Mouse (Mus musculus): ENCODE results near the gene Gm37240. TPM values are rescaled to one million over a fixed set of nuclear protein-coding genes. Genes with fewer than 3 reads are reported as not detected.

Gene Gm37240
- polyA plus RNA-seq, 1 experiment from 2014 or later = not detected

GRCm38 (mm10) chr3:85480638-85481037 lies 406.7 kb downstream of the Gm37240 start:
- Histone ChIP-seq H3K4me3 (no peak overlapping the region), H3K36me3 (no peaks in the 10 kb centered on the region), H3K27ac (replicated peaks) (no peak overlapping the region), H3K4me2 (no peak overlapping the region), H3K9ac (no peak overlapping the region), H3K9me3 (no peaks in the 10 kb centered on the region), H3K4me1 (replicated peaks) (0 out of 2 replicates have a peak, but pooled peaks cover 3% of the 10 kb centered on the region), H3K27me3 (no peaks in the 10 kb centered on the region)
- no peak for ATAC-seq (ENCODE audit: low read depth)
- WGBS = 90% methylated on average over 1 of the region's 1 CpGs

- Histone ChIP-seq H3K9me3 (no peaks in the 10 kb centered on the region), H3K27me3 (no peaks in the 10 kb centered on the region), H3K4me2 (no peak overlapping the region), H3K4me1 (replicated peaks) (no peaks in the 10 kb centered on the region), H3K36me3 (no peaks in the 10 kb centered on the region), H3K4me3 (no peak overlapping the region), H3K27ac (replicated peaks) (no peak overlapping the region), H3K9ac (no peak overlapping the region)
- WGBS = 90% methylated on average over 8 of the region's 8 CpGs
- no peak for ATAC-seq (ENCODE audit: low read depth)
These were observed 408.6 kb downstream of the Gm37240 start for GRCm38 (mm10) chr3:85478731-85479130.

GRCm38 (mm10) chr3:85469711-85470110 lies 417.6 kb downstream of the Gm37240 start:
- WGBS = 83% methylated on average over 6 of the region's 6 CpGs
- H3K27me3 ChIP-seq = no peaks in the 10 kb centered on the region
- no peak overlapping the region for H3K27ac ChIP-seq (replicated peaks)
- no peaks in the 10 kb centered on the region for H3K9me3 ChIP-seq
- H3K4me1 ChIP-seq (replicated peaks) = no peaks in the 10 kb centered on the region
- no peak overlapping the region for H3K9ac ChIP-seq
- no peak overlapping the region for H3K4me2 ChIP-seq
- no peak overlapping the region for H3K4me3 ChIP-seq
- H3K36me3 ChIP-seq = no peaks in the 10 kb centered on the region
- ATAC-seq (ENCODE audit: low read depth) = no peak

DNA sequence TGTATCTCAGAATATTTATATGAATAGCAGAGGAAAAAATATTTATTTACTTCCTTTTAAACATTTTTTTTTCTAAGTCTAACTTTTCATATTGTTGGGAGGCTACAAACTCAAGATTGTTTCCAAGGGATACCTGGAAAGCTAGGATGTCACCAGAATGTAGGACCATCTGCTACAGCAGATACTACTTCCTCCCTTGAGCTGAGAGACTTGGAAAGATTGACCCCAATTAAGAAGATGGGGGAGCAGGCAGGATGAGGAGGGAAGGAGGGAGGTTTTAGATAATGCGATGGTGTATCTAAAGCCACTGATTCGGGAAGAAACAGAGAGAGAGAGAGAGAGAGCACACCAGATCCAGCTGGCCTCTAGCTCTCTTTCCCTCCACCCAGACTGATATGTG lies 418.3 kb downstream of the Gm37240 start:
- no peaks in the 10 kb centered on the region for H3K27me3 ChIP-seq
- H3K9me3 ChIP-seq = no peaks in the 10 kb centered on the region
- ATAC-seq (ENCODE audit: low read depth) = no peak
- no peaks in the 10 kb centered on the region for H3K4me1 ChIP-seq (replicated peaks)
- H3K4me2 ChIP-seq = no peak overlapping the region
- no peak overlapping the region for H3K27ac ChIP-seq (replicated peaks)
- no peak overlapping the region for H3K4me3 ChIP-seq
- WGBS = 86% methylated on average over 2 of the region's 2 CpGs
- H3K9ac ChIP-seq = no peak overlapping the region
- H3K36me3 ChIP-seq = no peaks in the 10 kb centered on the region

- H3K9ac ChIP-seq = no peak overlapping the region
- no peak for ATAC-seq (ENCODE audit: low read depth)
- H3K4me1 ChIP-seq (replicated peaks) = no peaks in the 10 kb centered on the region
- no peak overlapping the region for H3K27ac ChIP-seq (replicated peaks)
- H3K27me3 ChIP-seq = no peaks in the 10 kb centered on the region
- H3K36me3 ChIP-seq = no peaks in the 10 kb centered on the region
- no peak overlapping the region for H3K4me2 ChIP-seq
- WGBS = 87% methylated on average over 10 of the region's 10 CpGs
- H3K4me3 ChIP-seq = no peak overlapping the region
- no peaks in the 10 kb centered on the region for H3K9me3 ChIP-seq
These were observed 421.9 kb downstream of the Gm37240 start for GRCm38 (mm10) chr3:85465283-85466025.

DNA sequence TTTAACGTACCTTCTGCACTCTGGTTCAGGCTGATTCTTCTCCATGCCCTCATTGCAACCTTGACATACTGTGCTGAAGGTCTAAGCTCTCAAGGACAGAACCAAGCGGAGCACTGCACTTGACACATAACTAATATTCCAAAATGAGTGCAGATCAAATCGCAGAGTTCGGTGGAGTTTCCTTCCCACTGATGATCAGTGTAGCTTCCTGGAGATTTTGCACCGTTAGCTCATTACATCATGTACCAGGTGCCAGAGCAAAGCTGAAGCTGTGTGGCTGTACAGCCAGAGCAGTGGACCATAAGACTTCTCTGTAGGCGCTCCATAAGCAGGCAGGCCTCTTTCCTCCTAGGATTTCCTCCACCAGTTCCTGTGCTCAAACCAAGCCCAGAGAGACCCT lies 427.3 kb downstream of the Gm37240 start:
- ATAC-seq (ENCODE audit: low read depth) = no peak
- no peak overlapping the region for H3K9ac ChIP-seq
- no peaks in the 10 kb centered on the region for H3K4me1 ChIP-seq (replicated peaks)
- no peak overlapping the region for H3K4me3 ChIP-seq
- 91% methylated on average over 6 of the region's 6 CpGs for WGBS
- no peaks in the 10 kb centered on the region for H3K36me3 ChIP-seq
- no peaks in the 10 kb centered on the region for H3K27me3 ChIP-seq
- H3K9me3 ChIP-seq = no peaks in the 10 kb centered on the region
- H3K4me2 ChIP-seq = no peak overlapping the region
- no peak overlapping the region for H3K27ac ChIP-seq (replicated peaks)

DNA sequence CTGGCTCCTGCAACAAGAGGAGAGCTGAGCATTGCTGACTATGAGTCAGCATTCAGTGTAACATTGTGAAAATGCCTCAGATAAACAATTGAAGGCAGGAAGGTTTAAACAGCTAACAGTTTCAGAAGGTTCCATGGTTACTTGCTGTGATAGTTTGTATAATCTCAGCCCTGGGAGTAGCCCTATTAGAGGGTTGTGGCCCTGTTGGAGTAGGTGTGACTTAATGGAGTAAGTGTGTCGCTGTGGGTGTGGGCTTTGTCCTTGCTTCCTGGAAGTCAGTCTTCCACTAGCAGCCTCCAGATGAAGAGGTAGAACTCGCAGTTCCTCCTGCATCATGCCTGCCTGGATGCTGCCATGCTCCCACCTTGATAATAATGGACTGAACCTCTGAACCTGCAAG lies 430.3 kb downstream of the Gm37240 start:
- Histone ChIP-seq H3K4me2 (no peak overlapping the region), H3K27ac (replicated peaks) (no peak overlapping the region), H3K4me3 (no peak overlapping the region), H3K4me1 (replicated peaks) (no peaks in the 10 kb centered on the region), H3K36me3 (no peaks in the 10 kb centered on the region), H3K9ac (no peak overlapping the region), H3K9me3 (no peaks in the 10 kb centered on the region), H3K27me3 (no peaks in the 10 kb centered on the region)
- no peak for ATAC-seq (ENCODE audit: low read depth)
- 91% methylated on average over 2 of the region's 2 CpGs for WGBS

- H3K27ac ChIP-seq (replicated peaks) = no peak overlapping the region
- no peak for ATAC-seq (ENCODE audit: low read depth)
- peaks cover 5% of the 10 kb centered on the region; the same call in 1 of the 2 replicates for H3K4me1 ChIP-seq (replicated peaks)
- 77% methylated on average over 3 of the region's 3 CpGs for WGBS
- H3K36me3 ChIP-seq = no peaks in the 10 kb centered on the region
- no peaks in the 10 kb centered on the region for H3K27me3 ChIP-seq
- no peaks in the 10 kb centered on the region for H3K9me3 ChIP-seq
- H3K9ac ChIP-seq = no peak overlapping the region
- H3K4me2 ChIP-seq = no peak overlapping the region
- H3K4me3 ChIP-seq = no peak overlapping the region
These were observed 431.9 kb downstream of the Gm37240 start for GRCm38 (mm10) chr3:85455453-85455852.

DNA sequence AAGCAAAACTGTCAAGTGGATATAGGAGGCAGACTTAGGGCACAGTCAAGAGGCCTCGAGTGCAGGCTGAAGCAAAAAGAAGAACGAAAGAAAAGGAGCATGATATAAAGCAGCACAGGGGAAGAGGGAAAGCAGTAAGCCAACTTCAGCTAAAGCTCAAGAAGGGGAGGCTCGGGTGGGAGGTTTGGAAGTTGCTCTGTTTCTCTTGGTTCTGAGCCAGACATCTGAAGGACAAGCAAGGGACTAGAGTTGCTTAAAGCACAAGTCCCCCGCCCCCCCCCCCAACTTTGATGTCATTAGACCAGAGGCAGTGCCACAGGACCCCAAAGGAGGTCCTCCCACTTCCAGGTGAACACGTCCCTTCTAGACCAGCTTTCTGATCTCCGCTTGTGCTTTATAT lies 433.3 kb downstream of the Gm37240 start:
- no peaks in the 10 kb centered on the region for H3K36me3 ChIP-seq
- no peak overlapping the region for H3K4me3 ChIP-seq
- no peak overlapping the region for H3K4me2 ChIP-seq
- peaks cover 5% of the 10 kb centered on the region; the same call in 1 of the 2 replicates for H3K4me1 ChIP-seq (replicated peaks)
- H3K27ac ChIP-seq (replicated peaks) = no peak overlapping the region
- no peak overlapping the region for H3K9ac ChIP-seq
- no peak for ATAC-seq (ENCODE audit: low read depth)
- WGBS = 84% methylated on average over 6 of the region's 6 CpGs
- H3K27me3 ChIP-seq = no peaks in the 10 kb centered on the region
- H3K9me3 ChIP-seq = no peaks in the 10 kb centered on the region

GRCm38 (mm10) chr3:85449461-85449860 lies 437.9 kb downstream of the Gm37240 start:
- Histone ChIP-seq H3K36me3 (no peaks in the 10 kb centered on the region), H3K4me2 (no peak overlapping the region), H3K9ac (no peak overlapping the region), H3K4me3 (no peak overlapping the region), H3K27ac (replicated peaks) (no peak overlapping the region), H3K9me3 (no peaks in the 10 kb centered on the region), H3K4me1 (replicated peaks) (peaks cover 5% of the 10 kb centered on the region; the same call in 1 of the 2 replicates), H3K27me3 (no peaks in the 10 kb centered on the region)
- no peak for ATAC-seq (ENCODE audit: low read depth)
- 80% methylated on average over 4 of the region's 4 CpGs for WGBS

DNA sequence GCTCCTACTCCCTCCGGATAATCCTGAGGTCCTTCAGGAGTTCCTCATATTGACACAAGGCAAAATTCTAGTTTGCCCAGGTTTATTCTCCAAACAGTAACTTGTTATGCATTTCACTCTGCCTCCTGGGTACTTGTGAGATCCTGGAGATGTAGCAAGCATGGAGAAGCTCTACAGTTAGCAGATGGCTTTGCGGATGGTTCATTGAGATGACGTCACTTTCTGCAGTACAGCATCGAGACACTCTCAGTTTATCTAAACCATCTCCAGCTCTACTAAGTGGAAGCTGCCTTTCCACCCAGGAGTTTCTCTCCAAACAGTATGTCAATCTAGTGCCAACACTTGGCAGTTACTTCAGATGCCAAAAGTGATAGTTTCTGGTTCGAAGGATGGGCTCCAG lies 444.5 kb downstream of the Gm37240 start:
- no peak for ATAC-seq (ENCODE audit: low read depth)
- Histone ChIP-seq H3K9ac (no peak overlapping the region), H3K36me3 (no peaks in the 10 kb centered on the region), H3K27ac (replicated peaks) (no peak overlapping the region), H3K9me3 (no peaks in the 10 kb centered on the region), H3K4me1 (replicated peaks) (no peaks in the 10 kb centered on the region), H3K4me3 (no peak overlapping the region), H3K4me2 (no peak overlapping the region), H3K27me3 (no peaks in the 10 kb centered on the region)
- WGBS = 93% methylated on average over 5 of the region's 5 CpGs

- no peak overlapping the region for H3K27ac ChIP-seq (replicated peaks)
- H3K4me3 ChIP-seq = no peak overlapping the region
- no peaks in the 10 kb centered on the region for H3K36me3 ChIP-seq
- H3K9me3 ChIP-seq = no peaks in the 10 kb centered on the region
- 94% methylated on average over 8 of the region's 8 CpGs for whole genome bisulfite sequencing
- H3K4me1 ChIP-seq (replicated peaks) = no peaks in the 10 kb centered on the region
- no peak overlapping the region for H3K4me2 ChIP-seq
- no peaks in the 10 kb centered on the region for H3K27me3 ChIP-seq
- no peak for ATAC-seq (ENCODE audit: low read depth)
- no peak overlapping the region for H3K9ac ChIP-seq
These were observed 445.1 kb downstream of the Gm37240 start for GRCm38 (mm10) chr3:85442261-85442660.

DNA sequence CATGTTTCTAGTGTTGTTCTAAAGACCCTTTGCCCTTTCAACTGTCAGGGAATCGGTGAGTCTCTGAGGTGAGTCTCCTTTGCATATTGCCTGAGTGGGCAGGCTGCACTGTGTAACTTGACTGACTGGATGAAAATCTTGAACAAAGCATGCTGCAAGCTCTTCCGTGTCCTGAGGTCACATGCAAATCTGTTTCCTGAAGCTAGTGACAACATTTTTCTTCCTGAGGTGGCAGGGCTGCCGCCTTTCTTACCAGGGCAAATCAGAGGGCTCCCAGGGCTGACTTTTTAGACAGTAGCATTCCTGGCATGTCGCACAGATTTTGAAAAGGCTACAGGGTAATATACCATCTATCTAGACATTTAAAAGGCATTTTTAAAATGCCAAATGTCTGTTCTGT lies 451.9 kb downstream of the Gm37240 start:
- no peak for ATAC-seq (ENCODE audit: low read depth)
- H3K4me3 ChIP-seq = no peak overlapping the region
- no peaks in the 10 kb centered on the region for H3K9me3 ChIP-seq
- H3K4me2 ChIP-seq = no peak overlapping the region
- 39% methylated on average over 4 of the region's 4 CpGs for WGBS
- no peaks in the 10 kb centered on the region for H3K36me3 ChIP-seq
- no peak overlapping the region for H3K27ac ChIP-seq (replicated peaks)
- no peak overlapping the region for H3K9ac ChIP-seq
- H3K27me3 ChIP-seq = no peaks in the 10 kb centered on the region
- peaks cover 10% of the 10 kb centered on the region for H3K4me1 ChIP-seq (replicated peaks)

All from neural tube, embryonic 13.5 days (tissue).